Mouse (Mus musculus) MEL (cell line): ENCODE measurements around the gene Art2b. TPM values are rescaled to one million over a fixed set of nuclear protein-coding genes. Genes with fewer than 3 reads are reported as not detected.

Experiments
- polyA plus RNA-seq, 2 experiments: library from polyadenylated mRNA; stranded (reverse) in 1 of 2; unstranded in 1 of 2; fragments of >175 nt in 1 of 2; fragments of >200 nt in 1 of 2; gene quantifications; 2 replicates each; pipeline versions ENCODE4 v1.2.1 to v1.2.4; 2012; ENCODE audit warnings: low replicate concordance in 2 of 2, low read depth in 1 of 2; ENCODE audit not compliant: insufficient read length in 2 of 2, insufficient read depth in 1 of 2, missing spikeins in 1 of 2
- total RNA-seq: library from RNA; depleted of rRNA; stranded (reverse); fragments of 300-350 nt; gene quantifications from 2 replicates; pipeline ENCODE4 v1.2.3, GENCODE M21; 2012; rRNA removed

Art2b gene
- total and polyA plus RNA-seq, 3 experiments, result not detected

Other genes with a start within 250 kb of the Art2b start
- 13.6 and 14.6 TPM in 2 replicates for gene Arap1, start 237.5 kb downstream of the Art2b start, total RNA-seq
- gene Arap1, start 237.5 kb downstream of the Art2b start, polyA plus RNA-seq, result 10 to 100 TPM in 1 of 2 experiments, not detected in 1; 27.1 TPM
- gene Gm45837, start 174.7 kb downstream of the Art2b start, total RNA-seq, result not detected in 2 replicates
- gene Gm45837, start 174.7 kb downstream of the Art2b start, polyA plus RNA-seq, result 1 to 10 TPM in 1 of 2 experiments, not detected in 1; 1.2 TPM
- 0.59 and 0.62 TPM in 2 replicates for gene Pde2a, start 163.9 kb downstream of the Art2b start, total RNA-seq
- under 1 TPM in 1 of 2 experiments, not detected in 1; 0.11 TPM for gene Pde2a, start 163.9 kb downstream of the Art2b start, polyA plus RNA-seq
- 59.0 and 84.5 TPM in 2 replicates for gene Clpb, start 78.0 kb upstream of the Art2b start, total RNA-seq
- 10 to 100 TPM in 1 of 2 experiments, not detected in 1; 71.5 TPM for gene Clpb, start 78.0 kb upstream of the Art2b start, polyA plus RNA-seq
- gene Phox2a, start 232.7 kb upstream of the Art2b start, total RNA-seq, result not detected in 2 replicates
- not detected for gene Phox2a, start 232.7 kb upstream of the Art2b start, polyA plus RNA-seq